Mouse (Mus musculus) lung, adult 10 weeks (tissue): ENCODE results near the gene H2-DMa. TPM values are rescaled to one million over a fixed set of nuclear protein-coding genes. Genes with fewer than 3 reads are reported as not detected.

Source experiments
- polyA plus RNA-seq: library from polyadenylated mRNA; stranded (reverse); fragments of 350-450 nt; fragmentation: Illumina TruSeq; extraction: RNeasy Lipid Tissue Mini Kit (QIAGEN cat#74804); gene quantifications from one replicate; pipeline ENCODE4 v1.2.3, GENCODE M21; 2014; ENCODE audit warnings: low read depth, low replicate concordance; ENCODE audit not compliant: insufficient read depth

H2-DMa gene
- polyA plus RNA-seq = 75.7 TPM

DNA sequence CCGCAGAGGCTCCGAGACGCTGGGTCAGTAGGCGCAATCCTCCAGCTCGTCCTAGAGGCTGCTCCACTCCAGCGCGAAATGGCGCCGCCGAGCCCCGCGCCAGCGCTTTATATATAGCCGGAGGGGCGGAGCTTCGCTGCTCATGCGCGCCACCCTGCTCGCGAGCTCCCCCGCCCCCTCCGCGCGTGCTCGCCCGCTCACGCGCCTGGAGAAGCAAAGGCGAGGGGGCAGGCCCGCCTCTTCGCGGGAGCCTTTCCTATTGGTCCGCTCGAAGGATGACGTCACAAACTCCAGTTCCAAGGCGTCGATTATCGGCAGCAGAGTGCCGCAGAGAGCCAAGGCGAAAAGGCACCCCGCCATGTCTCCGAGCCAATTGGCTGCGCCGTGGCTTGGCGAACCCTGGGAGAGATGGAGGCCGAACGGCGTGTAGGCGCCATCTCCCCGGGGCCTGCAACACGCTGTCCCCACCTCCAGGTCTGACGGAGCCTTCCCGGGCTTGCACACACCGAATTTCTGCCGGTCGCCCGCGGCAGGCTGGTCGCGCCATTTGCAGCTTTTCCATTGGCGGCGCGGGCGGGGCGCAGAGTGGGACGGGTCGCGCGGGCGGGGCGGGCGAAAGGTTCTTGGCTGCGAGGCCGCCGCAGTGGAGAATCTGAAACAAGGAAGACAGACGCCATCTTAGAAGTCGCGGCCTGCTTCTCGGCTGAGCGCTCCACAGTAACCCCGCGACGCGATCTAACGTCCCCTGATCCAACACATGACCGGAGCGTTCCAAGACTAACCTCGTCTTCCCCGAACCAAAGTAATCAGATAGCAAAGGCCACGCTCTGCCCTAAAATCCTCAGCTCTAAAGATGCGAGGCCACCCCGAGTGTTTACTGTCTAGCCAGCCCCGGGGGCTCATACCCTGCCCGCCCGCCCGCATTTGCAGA is at the start of gene H2-DMa:
TSS of gene H2-DMa (plus strand) at position 293 of the 931 bp plus-strand sequence.

GRCm38 (mm10) chr17:34092197-34092875 is 27.0 kb upstream of the H2-DMa start, which contains the start of gene H2-Oa:
H2-Oa (plus strand) TSS chr17:34092340.

DNA sequence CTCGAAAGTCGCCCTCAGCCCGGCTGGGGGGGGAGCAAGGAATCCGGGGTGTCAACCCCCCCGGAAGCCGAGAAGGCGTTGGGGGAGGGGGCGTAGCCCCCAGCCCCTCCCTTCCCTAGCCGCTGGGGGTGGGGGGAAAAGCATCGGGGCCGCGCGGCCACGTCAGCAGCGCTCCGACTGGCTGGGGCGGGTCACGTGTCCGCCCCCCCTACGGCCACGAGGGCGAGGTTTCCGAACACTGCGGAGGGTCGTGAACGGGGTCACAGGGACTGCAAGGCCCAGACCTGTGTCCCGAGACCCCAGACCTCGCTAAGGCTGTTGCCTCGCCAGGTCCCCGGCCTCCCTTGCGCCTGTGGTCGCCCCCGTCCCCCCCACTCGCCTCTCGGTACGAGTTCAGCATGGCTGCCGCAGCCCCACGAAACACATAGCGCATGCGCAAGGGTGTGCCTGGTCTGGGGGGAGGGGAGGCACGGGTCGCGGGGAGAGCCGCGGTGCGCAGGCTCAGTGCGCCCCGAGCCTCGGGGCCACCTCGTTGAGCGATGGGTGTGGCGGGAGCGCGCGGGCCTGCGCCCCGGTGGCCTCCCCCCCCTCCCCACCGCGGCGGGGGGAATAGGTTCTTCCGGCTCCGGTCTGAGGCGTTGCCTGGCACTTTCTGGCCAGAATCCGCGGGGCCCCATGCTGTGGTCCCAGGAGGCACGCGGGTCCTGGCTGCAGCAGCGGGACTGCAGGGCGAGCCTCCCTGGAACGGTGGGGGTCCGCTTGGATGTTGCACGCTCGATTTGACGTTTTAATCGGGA is 3.0 kb downstream of the H2-DMa start, which contains the start of gene Brd2:
TSS of gene Brd2 (minus strand) at position 447 of the 797 bp plus-strand sequence.

GRCm38 (mm10) chr17:34143033-34143432 is 23.7 kb downstream of the H2-DMa start, which contains the start of gene H2-DMb2:
H2-DMb2 (plus strand) TSS chr17:34143307.

DNA sequence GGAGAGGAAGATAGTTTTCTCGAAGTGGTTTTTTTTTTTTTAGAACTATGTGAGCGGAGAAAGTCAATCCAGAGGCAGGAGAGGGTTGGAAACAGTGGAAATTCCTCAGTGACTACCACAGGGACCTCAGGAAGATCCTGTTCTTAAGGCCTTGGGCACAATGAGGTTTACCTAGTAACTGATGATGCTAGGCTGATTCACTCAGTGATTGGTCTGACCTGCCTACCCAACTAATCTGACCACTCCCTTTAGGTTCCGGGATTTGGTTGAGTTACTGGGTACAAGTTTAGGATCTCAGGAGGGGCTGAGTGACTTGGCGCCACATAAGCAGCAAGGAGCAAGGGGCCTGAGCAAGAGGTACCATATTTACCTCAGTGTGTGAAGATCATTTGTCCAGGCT is 33.6 kb downstream of the H2-DMa start, which contains the start of gene H2-DMb1:
TSS of gene H2-DMb1 (plus strand) at position 150 of the 400 bp plus-strand sequence.

DNA sequence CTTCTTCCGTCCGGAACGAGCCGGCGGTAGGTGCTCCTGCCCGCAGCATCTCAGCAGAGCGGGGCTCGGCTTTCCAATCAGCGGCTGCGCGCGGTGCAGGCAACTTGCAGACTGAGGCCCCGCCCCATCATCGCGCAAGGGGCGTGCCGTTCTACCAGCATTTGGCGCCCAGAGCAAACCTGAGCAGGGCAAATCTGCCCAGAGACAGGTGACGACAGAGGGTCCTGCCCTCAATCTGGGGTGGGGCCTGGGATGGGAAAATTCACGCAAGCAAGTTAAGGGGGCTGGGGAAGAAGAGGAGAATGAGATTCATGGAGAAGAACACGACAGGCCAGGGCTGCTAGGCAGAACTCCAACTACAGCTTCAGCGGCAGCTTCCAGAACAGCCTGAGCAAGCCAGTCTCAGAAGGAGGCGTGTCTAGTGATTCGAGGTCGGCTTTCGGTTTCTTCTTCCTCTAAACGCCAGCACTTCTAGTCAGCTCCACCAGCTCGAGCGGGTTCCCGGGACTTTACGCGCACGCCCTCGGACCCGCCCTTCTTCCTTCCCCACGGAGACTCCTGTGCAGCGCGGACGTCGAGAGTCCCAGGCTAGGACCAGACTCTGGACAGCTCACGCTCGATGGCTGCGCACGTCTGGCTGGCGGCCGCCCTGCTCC is 68.0 kb downstream of the H2-DMa start, which contains the start of the genes Tap1 and Psmb9:
TSS of gene Tap1 (plus strand) at position 293 of the 656 bp plus-strand sequence.
TSS of gene Psmb9 (minus strand) at position 504 of the 656 bp plus-strand sequence.

Other genes starting within 250 kb of the H2-DMa start
- gene Gm7029, start 245.7 kb upstream of the H2-DMa start, polyA plus RNA-seq = not detected
- 0.86 TPM for gene Kifc1, start 228.9 kb upstream of the H2-DMa start, polyA plus RNA-seq
- 1.2 TPM for gene Platr17, start 214.4 kb upstream of the H2-DMa start, polyA plus RNA-seq
- 19.4 TPM for gene Daxx, start 210.1 kb upstream of the H2-DMa start, polyA plus RNA-seq
- 126 TPM for gene Tapbp, start 203.6 kb upstream of the H2-DMa start, polyA plus RNA-seq
- 18.1 TPM for gene Zbtb22, start 203.6 kb upstream of the H2-DMa start, polyA plus RNA-seq
- gene Rgl2, start 190.0 kb upstream of the H2-DMa start, polyA plus RNA-seq = 38.7 TPM
- gene Pfdn6, start 179.2 kb upstream of the H2-DMa start, polyA plus RNA-seq = 90.6 TPM
- 8.3 TPM for gene Wdr46, start 178.9 kb upstream of the H2-DMa start, polyA plus RNA-seq
- gene B3galt4, start 168.1 kb upstream of the H2-DMa start, polyA plus RNA-seq = 5.8 TPM
- gene Vps52, start 163.7 kb upstream of the H2-DMa start, polyA plus RNA-seq = 16.3 TPM
- 2,519 TPM for gene Rps18, start 163.5 kb upstream of the H2-DMa start, polyA plus RNA-seq
- 1,531 TPM for gene H2-K1, start 119.2 kb upstream of the H2-DMa start, polyA plus RNA-seq
- gene Ring1, start 94.9 kb upstream of the H2-DMa start, polyA plus RNA-seq = 21.8 TPM
- gene H2-Ke6, start 91.5 kb upstream of the H2-DMa start, polyA plus RNA-seq = 90.2 TPM
- 95.6 TPM for gene Slc39a7, start 87.9 kb upstream of the H2-DMa start, polyA plus RNA-seq
- 33.6 TPM for gene Rxrb, start 87.7 kb upstream of the H2-DMa start, polyA plus RNA-seq
- 1.1 TPM for gene Col11a2, start 80.1 kb upstream of the H2-DMa start, polyA plus RNA-seq
- gene H2-Oa, start 27.2 kb upstream of the H2-DMa start, polyA plus RNA-seq = 12.5 TPM
- gene Brd2, start 3.1 kb downstream of the H2-DMa start, polyA plus RNA-seq = 94.4 TPM
- gene H2-DMb2, start 23.8 kb downstream of the H2-DMa start, polyA plus RNA-seq = 35.5 TPM
- 64.1 TPM for gene H2-DMb1, start 33.5 kb downstream of the H2-DMa start, polyA plus RNA-seq
- gene Tap1, start 68.0 kb downstream of the H2-DMa start, polyA plus RNA-seq = 21.5 TPM
- gene Psmb9, start 68.2 kb downstream of the H2-DMa start, polyA plus RNA-seq = 59.9 TPM
- gene Psmb8, start 78.2 kb downstream of the H2-DMa start, polyA plus RNA-seq = 140 TPM
- 47.7 TPM for gene Tap2, start 84.0 kb downstream of the H2-DMa start, polyA plus RNA-seq
- gene H2-Ob, start 119.4 kb downstream of the H2-DMa start, polyA plus RNA-seq = 28.6 TPM
- 553 TPM for gene H2-Ab1, start 138.1 kb downstream of the H2-DMa start, polyA plus RNA-seq
- gene H2-Aa, start 168.3 kb downstream of the H2-DMa start, polyA plus RNA-seq = 647 TPM
- 475 TPM for gene H2-Eb1, start 186.3 kb downstream of the H2-DMa start, polyA plus RNA-seq
- gene H2-Eb2, start 206.1 kb downstream of the H2-DMa start, polyA plus RNA-seq = 1.6 TPM
- 0.20 TPM for gene Btnl2, start 235.3 kb downstream of the H2-DMa start, polyA plus RNA-seq